Mouse (Mus musculus): Measurements from ENCODE around the gene Mapkap1. TPM values are rescaled to one million over a fixed set of nuclear protein-coding genes. Genes with fewer than 3 reads are reported as not detected.

Mapkap1 gene
- polyA plus RNA-seq, 2 experiments = 14.9 to 25.5 TPM

DNA sequence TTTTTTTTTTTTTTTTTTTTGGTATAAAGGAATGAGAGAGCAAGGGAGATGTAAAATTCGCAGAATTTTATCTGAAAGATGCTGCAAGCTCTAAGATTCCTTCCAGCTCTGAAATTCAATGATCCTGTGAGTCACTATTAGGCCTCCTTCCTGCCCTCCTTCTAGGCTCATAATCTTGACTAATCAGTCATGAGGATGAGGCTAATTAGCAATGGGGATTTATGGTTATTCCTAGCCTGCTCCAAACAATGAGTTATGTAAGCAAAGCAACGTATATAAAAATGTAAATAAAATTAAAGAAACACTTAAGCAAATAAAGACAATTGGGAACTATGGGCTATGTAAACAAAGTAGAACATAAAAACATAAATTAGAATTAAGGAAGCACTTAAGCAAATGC, 32.2 kb upstream of the Mapkap1 start:
- TF ChIP-seq CTCF (IDR thresholded peaks at IDR 0.05; ENCODE audit: low read depth) (no peak), EP300 (IDR thresholded peaks at IDR 0.05; ENCODE audit: low read depth) (no peak)
- no peaks in the 10 kb centered on the region for H3K36me3 ChIP-seq (replicated peaks; ENCODE audit: control insufficient read depth, insufficient read depth, low read depth)
- no peak overlapping the region for H3K4me3 ChIP-seq (ENCODE audit: insufficient read depth in 1 of 2, low read depth in 2 of 2, low read length in 2 of 2)
- no peaks in the 10 kb centered on the region for H3K9me3 ChIP-seq (ENCODE audit: control insufficient read depth, low read length)
- H3K27ac ChIP-seq = no peak overlapping the region
- no peak overlapping the region for H3K9ac ChIP-seq (replicated peaks)
- H3K27me3 ChIP-seq (ENCODE audit: control insufficient read depth, insufficient read depth, low read length) = peaks cover 3% of the 10 kb centered on the region; the same call in 1 of the 2 replicates
- H3K4me1 ChIP-seq (replicated peaks; ENCODE audit: control insufficient read depth in 2 of 2, insufficient read depth in 2 of 2, low read length in 1 of 2) = peaks cover 8 to 15% of the 10 kb centered on the region in 2 experiments
- DNase-seq (ENCODE audit: low read depth in 3 of 3, low spot score in 3 of 3) = no peak
- WGBS (ENCODE audit: insufficient replicate concordance) = 62% methylated on average over 2 of the region's 2 CpGs
- no peak overlapping the region for H3K4me2 ChIP-seq (ENCODE audit: low read depth)
- ATAC-seq (ENCODE audit: insufficient read depth) = no peak

DNA sequence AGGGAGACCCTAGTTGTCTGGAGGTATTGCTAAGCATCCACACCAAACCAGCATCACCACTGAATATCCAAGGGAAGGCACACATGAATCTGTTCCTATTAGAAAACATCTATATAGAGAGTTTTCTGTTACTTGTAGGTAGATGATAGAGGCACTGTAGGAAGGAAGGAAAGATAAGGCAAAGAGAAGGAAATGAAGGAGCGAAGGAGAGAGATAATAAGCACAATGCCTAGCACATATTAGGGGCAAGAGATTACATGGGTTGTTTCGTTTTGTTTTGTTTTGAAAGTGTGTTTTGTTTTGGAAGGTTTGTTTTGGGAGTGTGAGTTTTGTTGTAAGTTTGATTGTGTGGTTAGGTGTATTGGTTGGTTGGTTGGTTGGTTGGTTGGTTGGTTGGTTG, 27.6 kb upstream of the Mapkap1 start:
- no peak for ATAC-seq (ENCODE audit: insufficient read depth)
- H3K9ac ChIP-seq (replicated peaks) = no peak overlapping the region
- no peak for DNase-seq (ENCODE audit: low read depth in 3 of 3, low spot score in 3 of 3)
- no peaks in the 10 kb centered on the region for H3K36me3 ChIP-seq (replicated peaks; ENCODE audit: control insufficient read depth, insufficient read depth, low read depth)
- peaks cover 3% of the 10 kb centered on the region; the same call in 1 of the 2 replicates for H3K27me3 ChIP-seq (ENCODE audit: control insufficient read depth, insufficient read depth, low read length)
- no peak for TF ChIP-seq CTCF (IDR thresholded peaks at IDR 0.05; ENCODE audit: low read depth)
- TF ChIP-seq EP300 (IDR thresholded peaks at IDR 0.05; ENCODE audit: low read depth) = no peak
- 38% methylated on average over 2 of the region's 2 CpGs for WGBS (ENCODE audit: insufficient replicate concordance)
- H3K4me3 ChIP-seq (ENCODE audit: insufficient read depth in 1 of 2, low read depth in 2 of 2, low read length in 2 of 2) = no peak overlapping the region
- H3K4me1 ChIP-seq (replicated peaks; ENCODE audit: control insufficient read depth in 2 of 2, insufficient read depth in 2 of 2, low read length in 1 of 2) = peaks cover under 1 to 1% of the 10 kb centered on the region in 2 experiments; a peak in 3 of 4 replicates
- H3K4me2 ChIP-seq (ENCODE audit: low read depth) = no peak overlapping the region
- no peak overlapping the region for H3K27ac ChIP-seq
- H3K9me3 ChIP-seq (ENCODE audit: control insufficient read depth, low read length) = no peaks in the 10 kb centered on the region

DNA sequence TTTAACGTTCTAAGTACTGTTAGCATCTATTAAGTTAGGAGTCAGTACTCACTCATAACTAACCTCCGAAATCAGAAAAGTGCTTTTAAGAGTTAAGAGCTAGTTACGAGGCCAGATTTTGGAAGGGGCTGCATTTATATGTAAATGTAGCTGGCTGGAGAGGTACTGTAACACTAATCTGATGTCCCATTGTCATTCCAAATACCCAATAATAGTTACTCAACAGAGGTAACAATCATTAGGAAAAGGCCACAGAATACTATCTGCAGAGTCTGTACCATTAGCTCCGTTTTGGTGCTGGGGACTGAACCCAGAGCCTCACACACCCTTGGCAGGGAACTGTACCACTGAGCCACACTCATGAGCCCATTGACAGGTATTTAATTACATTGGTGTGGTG, 7.0 kb upstream of the Mapkap1 start:
- WGBS (ENCODE audit: insufficient replicate concordance) = 47% methylated on average over 4 of the region's 4 CpGs
- H3K9me3 ChIP-seq (ENCODE audit: control insufficient read depth, low read length) = no peaks in the 10 kb centered on the region

DNA sequence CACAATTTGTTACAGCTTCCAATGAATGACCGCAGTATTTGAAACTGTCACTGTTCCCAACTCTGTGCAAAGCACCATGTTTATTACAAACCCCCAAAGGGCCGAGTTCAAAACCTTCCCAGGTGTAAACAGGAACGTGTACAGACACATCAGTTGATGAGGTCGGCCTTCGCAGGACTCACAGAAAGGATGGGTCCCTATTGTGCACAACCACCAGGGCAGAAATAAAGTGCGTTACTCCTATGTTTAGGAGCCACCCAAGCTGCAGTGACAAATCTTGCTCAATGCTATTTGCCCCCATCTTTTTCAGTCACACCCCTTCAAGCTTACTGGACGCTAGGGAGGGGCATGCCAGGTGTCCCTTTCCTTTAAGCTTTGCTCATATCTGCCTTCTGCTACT, 1.0 kb downstream of the Mapkap1 start:
- ATAC-seq (ENCODE audit: insufficient read depth) (no peak), DNase-seq (ENCODE audit: low read depth in 3 of 3, low spot score in 3 of 3) (peak in 1 of 3 experiments; percentile 7)
- Histone ChIP-seq H3K36me3 (replicated peaks; ENCODE audit: control insufficient read depth, insufficient read depth, low read depth) (no peaks in the 10 kb centered on the region), H3K27ac (no peak overlapping the region), H3K27me3 (ENCODE audit: control insufficient read depth, insufficient read depth, low read length) (no peaks in the 10 kb centered on the region), H3K4me1 (replicated peaks; ENCODE audit: control insufficient read depth in 2 of 2, insufficient read depth in 2 of 2, low read length in 1 of 2) (peaks cover 5 to 7% of the 10 kb centered on the region in 2 experiments; a peak in 3 of 4 replicates), H3K9ac (replicated peaks) (peak overlapping the region; percentile 99), H3K4me2 (ENCODE audit: low read depth) (peak overlapping the region; percentile 87), H3K4me3 (ENCODE audit: insufficient read depth in 1 of 2, low read depth in 2 of 2, low read length in 2 of 2) (peak overlapping the region; percentile 85 to 91), H3K9me3 (ENCODE audit: control insufficient read depth, low read length) (no peaks in the 10 kb centered on the region)
- 30% methylated on average over 7 of the region's 7 CpGs for WGBS (ENCODE audit: insufficient replicate concordance)
- TF ChIP-seq CTCF (IDR thresholded peaks at IDR 0.05; ENCODE audit: low read depth) = no peak
- no peak for TF ChIP-seq EP300 (IDR thresholded peaks at IDR 0.05; ENCODE audit: low read depth)

More for the DNA sequence above, 7.0 kb upstream of the Mapkap1 start:
- DNase-seq (ENCODE audit: low read depth in 3 of 3, low spot score in 3 of 3) = no peak
- ATAC-seq (ENCODE audit: insufficient read depth) = no peak
- no peak for TF ChIP-seq CTCF (IDR thresholded peaks at IDR 0.05; ENCODE audit: low read depth)
- no peak for TF ChIP-seq EP300 (IDR thresholded peaks at IDR 0.05; ENCODE audit: low read depth)
- Histone ChIP-seq H3K27me3 (ENCODE audit: control insufficient read depth, insufficient read depth, low read length) (no peaks in the 10 kb centered on the region), H3K4me2 (ENCODE audit: low read depth) (no peak overlapping the region), H3K27ac (no peak overlapping the region), H3K9ac (replicated peaks) (no peak overlapping the region), H3K36me3 (replicated peaks; ENCODE audit: control insufficient read depth, insufficient read depth, low read depth) (no peaks in the 10 kb centered on the region), H3K4me3 (ENCODE audit: insufficient read depth in 1 of 2, low read depth in 2 of 2, low read length in 2 of 2) (no peak overlapping the region), H3K4me1 (replicated peaks; ENCODE audit: control insufficient read depth in 2 of 2, insufficient read depth in 2 of 2, low read length in 1 of 2) (no peaks in the 10 kb centered on the region)

DNA sequence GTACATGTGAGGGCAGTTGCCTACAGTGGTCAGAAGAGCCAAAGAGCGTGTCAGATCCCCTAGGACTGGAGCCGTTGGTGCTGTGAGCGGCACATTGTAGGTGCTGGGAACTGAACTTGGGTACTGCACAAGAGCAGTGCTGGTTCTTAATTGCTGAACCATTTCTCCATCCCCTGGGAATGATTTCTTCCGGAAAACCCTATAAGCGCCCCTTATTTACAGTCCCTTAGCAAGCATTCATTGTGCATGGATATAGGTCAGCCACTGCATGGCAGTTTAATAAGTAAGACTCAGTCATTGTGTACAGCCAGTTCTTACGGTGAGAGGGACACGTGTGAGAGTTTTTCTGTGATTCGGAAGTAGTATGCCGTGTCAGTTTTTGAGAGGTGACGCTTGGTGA, 1.8 kb downstream of the Mapkap1 start:
- Histone ChIP-seq H3K27ac (no peak overlapping the region), H3K4me3 (ENCODE audit: insufficient read depth in 1 of 2, low read depth in 2 of 2, low read length in 2 of 2) (no peak overlapping the region), H3K9ac (replicated peaks) (no peak overlapping the region), H3K27me3 (ENCODE audit: control insufficient read depth, insufficient read depth, low read length) (no peaks in the 10 kb centered on the region), H3K4me1 (replicated peaks; ENCODE audit: control insufficient read depth in 2 of 2, insufficient read depth in 2 of 2, low read length in 1 of 2) (peaks cover 5 to 7% of the 10 kb centered on the region in 2 experiments; a peak in 3 of 4 replicates), H3K4me2 (ENCODE audit: low read depth) (peak overlapping the region; percentile 87; the same call in 1 of the 2 replicates), H3K36me3 (replicated peaks; ENCODE audit: control insufficient read depth, insufficient read depth, low read depth) (no peaks in the 10 kb centered on the region), H3K9me3 (ENCODE audit: control insufficient read depth, low read length) (no peaks in the 10 kb centered on the region)
- WGBS (ENCODE audit: insufficient replicate concordance) = 83% methylated on average over 10 of the region's 10 CpGs
- TF ChIP-seq EP300 (IDR thresholded peaks at IDR 0.05; ENCODE audit: low read depth) (no peak), CTCF (IDR thresholded peaks at IDR 0.05; ENCODE audit: low read depth) (no peak)
- ATAC-seq (ENCODE audit: insufficient read depth) = no peak
- DNase-seq (ENCODE audit: low read depth in 3 of 3, low spot score in 3 of 3) = no peak

Data from liver, embryonic 14.5 days (tissue).